Mouse (Mus musculus) ZHBTc4 (cell line): ENCODE data around the gene Hrk.
A peak's percentile ranks its signal among the peaks of the same experiment; 100 is the strongest.

Source experiments
- DNase-seq: peaks from one replicate; pipeline ENCODE4 v3.0.0-alpha.2; 2011; ENCODE audit warnings: low read depth, low spot score

Hrk gene

DNA sequence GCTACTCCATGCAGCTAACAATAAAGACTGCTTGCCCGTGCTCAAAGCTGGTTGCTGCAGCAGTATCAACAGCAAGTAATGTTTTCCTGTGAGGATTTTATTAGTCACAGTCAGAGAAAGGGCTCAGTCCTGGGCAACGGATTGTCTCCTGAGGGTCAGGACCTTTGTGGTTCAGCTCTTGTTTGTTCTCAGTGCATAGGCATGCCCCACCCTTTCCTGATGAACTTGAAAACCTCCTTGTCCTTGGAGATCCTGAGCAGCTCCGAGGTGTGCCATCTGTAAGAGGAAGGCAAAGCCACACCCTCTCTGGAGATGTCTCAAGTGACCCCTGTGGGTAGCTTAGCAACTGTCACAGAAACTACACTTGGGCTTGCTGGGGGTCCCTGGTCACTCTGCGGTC lies 3.8 kb upstream of the Hrk start:
- peak; percentile 66 for DNase-seq

DNA sequence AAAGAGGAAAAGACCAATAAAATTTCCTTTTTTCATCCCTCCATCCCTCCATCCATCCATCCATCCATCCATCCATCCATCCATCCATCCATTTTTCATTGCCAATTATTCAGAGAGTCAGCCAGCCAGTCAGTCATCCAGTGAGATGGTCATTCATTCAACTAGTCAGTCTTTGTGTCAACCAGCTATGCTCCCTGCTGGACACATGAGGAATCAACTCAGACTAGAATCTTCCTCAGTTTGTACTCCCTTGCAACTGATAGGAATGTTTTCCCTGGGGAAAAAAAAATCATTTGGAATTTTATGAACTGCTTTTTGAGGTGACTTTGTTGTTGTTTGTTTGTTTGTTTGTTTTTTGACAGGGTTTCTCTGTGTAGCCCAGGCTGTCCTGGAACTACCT lies 1.0 kb downstream of the Hrk start:
- peak; percentile 41 for DNase-seq

DNA sequence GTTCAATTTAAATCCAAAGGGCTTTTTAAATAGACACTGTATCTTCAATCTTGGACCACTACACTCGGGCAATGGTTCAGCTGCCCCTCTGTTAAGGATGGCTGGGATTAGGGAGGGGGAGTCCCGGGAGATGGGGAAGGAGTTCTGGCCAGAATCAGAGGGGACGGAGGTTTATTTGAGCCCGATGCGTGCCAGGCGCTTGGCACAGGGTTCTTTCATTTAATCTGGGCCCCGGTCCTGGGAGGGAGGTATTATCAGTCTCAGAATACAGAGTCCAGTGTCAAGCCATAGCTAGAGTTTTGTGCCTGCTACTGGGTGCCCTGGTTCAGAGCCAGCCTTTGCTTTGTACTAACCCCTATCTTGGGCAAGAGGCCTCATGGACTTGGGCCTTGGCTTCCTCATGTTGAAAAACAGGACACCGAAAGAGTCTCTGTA lies 3.1 kb downstream of the Hrk start:
- DNase-seq, result no peak

DNA sequence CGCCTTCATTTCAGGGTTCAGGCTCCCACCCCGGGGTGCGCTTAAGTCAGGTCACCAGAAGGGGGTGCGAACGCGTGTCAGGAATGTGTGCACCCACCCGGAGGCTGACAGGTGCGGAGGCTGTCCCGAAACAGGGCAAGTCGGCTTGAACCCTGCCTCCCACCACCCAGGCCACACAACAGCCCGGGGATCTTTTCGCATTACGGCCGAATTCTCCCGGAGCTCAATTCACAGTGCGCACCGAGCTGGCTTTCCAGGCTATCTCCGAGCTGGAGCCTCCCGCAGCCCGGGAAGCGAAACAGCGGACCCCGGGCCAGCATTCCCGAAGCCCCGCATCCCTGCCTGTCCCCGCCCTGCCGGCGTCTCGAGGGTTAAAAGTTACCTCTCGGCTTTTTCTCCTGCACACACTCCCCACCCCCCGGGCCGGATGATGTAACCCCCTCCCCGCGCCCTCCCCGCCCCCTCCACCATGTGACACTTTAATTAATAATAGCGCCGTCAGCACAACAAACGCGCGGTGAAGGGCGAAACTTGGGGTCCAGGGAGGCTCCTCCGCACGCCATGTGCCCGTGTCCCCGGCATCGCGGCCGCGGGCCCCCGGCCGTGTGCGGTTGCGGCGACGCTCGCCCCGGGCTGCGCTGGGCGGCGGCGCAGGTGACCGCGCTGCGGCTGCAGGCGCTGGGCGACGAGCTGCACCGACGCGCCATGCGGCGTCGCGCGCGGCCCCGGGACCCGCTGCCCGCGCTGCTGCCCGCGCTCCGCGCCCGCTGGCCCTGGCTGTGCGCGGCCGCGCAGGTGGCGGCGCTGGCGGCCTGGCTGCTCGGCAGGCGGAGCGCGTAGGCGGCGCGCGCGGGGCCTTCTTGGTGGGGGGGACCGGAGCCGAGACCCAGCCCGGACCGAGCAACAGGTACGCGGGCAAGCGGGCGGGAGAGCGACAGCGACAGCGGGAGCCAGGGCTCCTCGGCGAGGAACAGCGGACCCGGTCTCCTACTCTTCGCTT lies 5.1 kb downstream of the Hrk start:
- DNase-seq, result peak; percentile 53

DNA sequence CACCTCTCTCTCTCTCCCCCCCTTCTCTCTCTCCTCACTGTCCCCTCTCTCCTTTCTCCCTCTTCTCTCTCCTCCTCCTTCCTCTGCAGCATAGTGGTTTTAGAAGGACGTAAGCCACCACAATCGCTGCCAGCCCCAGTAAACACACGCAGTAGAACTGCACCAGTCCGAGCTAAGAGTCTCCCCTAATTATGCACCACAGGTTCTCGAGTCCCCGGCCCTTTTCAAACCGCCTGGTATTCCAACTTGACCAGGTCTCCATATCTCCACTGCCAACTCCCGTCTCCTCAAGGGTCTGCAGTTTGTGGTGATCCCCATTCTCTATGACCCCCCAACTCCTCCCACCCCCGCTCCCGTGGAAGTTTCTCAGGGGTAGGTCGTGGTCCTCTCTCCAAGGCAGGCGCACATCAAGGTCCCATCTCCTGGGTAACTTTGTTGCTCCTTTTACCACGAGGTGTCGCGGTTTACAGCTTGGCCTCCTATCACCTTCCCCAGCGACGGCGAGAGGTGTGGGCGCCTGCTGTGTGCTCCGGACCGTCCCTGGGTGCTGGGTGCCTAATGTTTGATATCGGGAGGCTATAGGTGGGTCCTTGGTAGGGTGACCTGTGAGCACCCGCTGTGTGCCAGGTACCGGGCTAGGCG lies 6.6 kb downstream of the Hrk start:
- peak; percentile 72 for DNase-seq

DNA sequence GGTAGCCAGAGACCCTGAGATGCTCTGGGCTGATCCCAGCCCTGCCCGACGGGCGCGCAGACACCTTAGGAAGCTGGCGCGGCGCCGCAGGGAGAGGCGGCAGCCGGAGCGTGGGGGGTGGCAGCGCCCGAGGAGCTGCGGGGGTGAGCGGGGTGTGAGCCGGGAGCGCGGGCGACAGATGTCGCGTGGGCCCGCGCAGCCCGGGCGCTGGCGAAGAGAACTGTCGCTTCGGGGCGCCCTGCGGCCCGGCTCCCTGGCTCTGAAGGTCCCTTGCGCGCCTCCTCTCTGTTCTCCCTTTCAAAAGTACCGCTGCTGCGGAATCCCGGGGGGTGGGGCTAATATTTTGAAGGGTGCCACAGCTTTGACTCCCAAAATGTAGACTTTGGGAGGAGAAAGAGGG lies 7.2 kb downstream of the Hrk start:
- DNase-seq, result peak; percentile 34

DNA sequence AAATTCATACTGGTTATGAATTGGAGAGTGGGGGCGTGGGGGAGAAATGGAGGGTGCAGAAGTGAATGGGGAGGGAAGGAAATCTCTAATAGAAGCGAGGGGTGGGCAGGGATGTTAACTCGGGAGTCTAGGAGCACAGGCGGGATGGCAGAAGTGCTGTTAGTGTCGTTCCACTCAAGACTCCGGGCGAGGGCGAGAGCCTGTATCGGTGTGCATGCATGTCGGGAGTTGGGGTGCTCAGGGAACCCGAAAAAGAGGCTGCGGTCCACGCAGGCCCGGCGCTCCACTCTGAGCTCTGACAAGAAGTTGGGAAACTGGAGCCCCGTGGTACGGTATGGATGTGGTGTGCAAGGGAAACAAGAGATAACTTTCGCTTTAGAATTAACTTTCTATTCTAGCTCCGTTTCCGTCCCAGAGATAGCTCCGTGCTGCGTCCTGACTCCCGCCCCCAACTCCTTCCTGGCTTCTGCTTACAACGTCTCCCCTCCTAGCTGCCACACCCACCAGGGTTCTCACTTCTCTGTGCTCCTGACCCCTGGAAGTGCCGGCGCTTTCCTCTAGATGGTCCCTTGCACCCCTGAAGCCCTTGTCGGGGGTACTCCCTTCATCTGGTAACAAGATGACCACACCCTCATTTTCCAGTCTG lies 7.8 kb downstream of the Hrk start:
- peak; percentile 51 for DNase-seq

DNA sequence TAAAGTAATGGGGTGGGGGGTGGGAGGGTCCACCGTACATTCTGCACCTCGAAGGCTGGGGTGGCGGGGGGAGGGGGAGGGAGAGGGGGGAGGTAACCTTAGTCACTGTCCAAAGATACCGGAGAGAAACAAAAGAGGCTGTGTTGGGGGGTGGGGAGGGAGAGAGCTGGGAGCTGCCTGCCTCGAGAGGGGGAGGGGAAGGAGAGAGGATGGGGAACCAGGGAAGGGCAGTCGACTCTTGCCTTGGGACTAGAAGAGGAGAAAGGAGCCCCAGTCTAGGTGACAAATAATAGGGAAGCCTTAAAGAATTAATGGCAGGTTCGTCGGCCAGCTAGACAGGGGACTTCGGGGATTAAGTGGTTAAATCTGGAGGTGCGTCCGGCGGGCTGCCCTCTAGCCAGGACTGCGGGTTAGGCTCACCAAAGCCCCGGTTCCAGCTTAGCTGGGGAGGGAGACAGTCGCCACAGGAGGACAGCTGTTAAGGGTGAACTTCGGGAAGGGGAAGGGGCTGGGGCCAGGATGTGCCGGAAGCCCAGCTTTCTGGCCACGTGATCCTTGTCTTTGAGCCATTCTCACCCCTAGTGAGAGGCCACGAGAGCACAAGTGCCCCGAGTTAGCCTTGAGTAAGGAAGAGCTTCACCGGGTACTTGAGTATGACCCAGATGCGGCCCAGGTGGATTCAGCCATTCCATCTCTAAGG lies 10.0 kb downstream of the Hrk start:
- DNase-seq, result peak; percentile 41

DNA sequence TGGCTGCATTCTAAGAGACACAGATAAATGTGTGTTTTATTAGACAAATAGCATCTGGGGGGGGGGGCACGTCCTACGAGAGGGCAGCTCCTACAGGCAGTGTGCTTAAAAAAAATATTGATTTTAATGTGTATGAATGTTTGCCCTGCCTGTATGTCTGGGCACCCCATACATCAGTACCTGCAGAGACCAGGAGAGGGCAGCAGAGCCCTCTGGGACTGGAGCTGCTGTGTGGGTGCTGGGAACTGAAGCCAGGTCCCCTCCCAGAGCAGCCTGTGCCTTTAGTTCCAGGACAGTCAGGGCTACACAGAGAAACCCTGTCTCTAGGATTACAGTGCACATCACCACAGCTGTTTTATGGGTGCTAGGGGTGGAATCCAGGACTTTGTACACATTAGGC lies 10.7 kb downstream of the Hrk start:
- DNase-seq, result peak; percentile 62

DNA sequence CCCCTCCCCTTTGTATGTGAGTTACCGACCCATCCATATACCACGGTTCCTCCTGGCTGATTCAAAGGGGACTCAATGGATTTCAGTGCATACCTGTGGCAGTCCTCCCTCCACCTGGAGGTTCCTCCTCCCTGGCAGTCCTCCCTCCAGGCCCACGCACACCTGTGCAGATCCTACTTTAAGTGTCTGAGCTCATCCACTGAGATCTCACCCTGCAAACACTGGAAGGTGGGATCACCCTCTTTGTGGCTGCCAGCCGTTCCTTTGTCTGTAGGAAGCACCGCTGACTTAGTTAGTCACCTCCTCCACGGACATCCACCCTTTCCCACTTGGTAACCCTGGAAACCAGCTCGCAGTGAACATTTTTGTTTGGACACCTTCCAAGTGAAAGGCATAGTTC lies 13.2 kb downstream of the Hrk start:
- DNase-seq, result no peak

DNA sequence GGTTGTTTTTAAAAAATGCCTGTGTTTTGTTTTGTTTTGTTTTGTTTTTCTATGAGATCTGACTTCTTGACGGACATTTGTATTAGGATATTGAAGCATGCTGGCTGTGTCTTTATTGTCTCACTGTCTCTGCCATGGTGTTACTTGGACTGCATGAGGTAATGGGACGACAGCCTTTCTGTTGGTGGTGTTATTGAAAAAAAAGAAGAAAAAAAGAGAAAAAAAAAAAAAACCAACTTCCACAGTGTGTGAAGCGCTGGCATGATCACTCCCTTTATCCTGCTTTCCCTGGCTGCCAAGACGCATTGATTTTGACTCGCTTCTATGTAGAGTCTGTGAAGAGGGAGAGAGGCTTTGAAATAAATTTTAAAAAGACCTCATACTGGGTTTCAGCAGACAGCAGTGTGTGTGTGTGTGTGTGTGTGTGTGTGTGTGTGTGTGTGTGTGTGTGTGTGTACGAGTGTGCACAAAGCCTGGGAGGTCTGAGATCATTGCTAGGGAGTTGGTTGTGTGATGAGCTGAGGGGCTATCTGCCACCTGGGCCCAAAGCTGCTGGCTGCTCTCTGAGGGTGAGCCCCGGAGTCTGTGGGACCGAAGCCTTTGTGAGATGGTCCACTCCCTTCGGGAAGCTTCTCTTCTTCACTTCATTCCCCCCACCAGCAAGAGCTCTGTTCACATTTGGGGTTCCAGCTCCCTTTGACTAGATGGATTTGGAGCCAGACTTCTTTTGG lies 22.6 kb downstream of the Hrk start:
- DNase-seq, result no peak

DNA sequence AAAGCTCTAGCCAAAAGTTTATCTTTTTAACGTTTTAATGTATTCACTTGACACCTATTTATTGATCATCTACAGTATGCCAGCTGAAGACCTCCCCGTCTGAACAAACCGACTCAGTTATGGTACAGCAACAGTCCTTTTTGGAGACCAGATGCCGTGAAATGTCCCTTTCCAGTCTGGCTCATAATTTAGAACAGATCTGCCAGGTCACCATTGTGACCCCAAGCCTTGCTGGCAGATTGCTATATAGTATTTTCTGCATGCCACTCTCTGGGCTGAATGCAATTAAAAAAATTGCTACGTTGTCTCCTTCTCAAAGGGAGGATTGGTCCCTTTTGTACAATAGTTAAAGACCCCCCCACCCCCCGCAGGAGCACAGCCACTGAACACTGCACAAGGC lies 23.9 kb downstream of the Hrk start:
- DNase-seq, result no peak

DNA sequence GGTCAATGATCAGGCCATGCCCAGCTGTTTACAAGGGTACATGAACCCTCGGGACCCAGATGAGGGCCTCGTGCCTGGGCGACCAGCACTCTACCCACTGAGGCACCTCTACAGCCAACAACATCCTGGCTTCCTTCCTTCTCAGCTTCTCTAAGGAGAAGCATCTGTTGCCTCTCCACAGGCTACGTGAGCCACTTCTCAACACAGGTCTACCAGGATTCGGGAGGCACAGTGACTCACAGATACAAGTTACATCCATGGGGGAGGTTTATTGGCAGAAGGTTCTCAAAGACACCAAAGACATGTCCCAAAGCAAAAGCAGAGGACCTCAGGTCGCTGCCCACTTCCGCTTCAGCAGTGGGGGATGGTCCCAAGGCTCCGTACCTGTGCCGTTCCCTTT lies 26.0 kb downstream of the Hrk start:
- no peak for DNase-seq

DNA sequence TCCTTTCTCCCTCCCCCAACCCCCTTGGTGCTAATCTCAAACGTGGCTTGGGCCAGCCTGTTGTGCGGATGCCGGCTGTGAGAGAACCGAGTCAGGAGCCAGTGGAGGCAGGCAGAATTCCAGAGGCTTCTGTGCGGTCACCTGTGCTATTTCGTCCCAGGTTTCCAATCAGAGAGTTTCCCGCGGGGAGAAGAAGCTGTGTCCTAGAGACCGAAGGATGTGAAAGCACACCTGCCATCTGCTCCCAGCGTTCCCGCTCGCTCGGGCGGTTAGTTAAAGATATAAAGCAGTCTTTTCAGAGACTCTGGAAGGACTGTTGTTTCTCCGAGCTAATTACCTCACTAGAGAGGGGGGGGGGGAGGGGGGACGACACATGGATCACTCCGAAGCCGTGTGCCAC lies 27.8 kb downstream of the Hrk start:
- DNase-seq, result no peak

DNA sequence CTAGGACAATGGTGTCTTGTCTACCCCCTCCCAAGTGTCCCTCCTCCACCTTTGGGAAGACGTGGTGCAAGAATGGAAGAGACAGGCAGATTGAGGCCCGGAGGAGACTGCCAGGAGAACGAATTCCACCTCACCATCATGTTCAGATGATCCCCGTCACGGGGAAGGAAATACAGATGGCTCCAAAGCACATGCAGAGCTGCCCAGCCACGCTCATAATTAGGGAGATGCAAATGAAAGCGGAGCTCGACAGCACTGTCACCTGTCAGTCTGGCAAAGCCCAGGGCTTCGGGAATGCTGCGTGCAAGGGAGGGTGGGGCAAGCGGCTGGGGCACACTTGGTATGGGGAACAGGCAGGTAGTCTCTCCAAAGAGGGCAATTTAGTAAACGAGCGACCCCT lies 33.0 kb downstream of the Hrk start:
- no peak for DNase-seq

DNA sequence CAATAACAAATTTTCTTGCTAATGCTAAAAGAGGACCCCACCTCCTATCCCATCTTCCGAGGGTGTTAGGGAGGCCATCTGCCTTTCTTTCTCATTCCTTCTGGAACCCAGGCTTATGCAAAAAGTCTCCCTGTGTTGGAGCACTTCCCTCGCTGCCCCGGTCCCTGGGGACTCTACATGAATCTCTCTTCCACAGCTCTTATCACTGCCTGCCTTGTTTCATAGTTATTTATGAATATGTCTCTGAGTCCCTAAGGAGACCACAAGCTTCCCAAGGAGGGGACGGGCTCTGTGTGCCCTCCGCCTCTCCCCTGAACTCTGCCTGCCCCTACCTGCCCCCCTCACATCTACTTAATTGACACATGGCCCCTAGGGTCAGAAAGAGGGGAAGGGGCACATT lies 35.2 kb downstream of the Hrk start:
- DNase-seq, result no peak

DNA sequence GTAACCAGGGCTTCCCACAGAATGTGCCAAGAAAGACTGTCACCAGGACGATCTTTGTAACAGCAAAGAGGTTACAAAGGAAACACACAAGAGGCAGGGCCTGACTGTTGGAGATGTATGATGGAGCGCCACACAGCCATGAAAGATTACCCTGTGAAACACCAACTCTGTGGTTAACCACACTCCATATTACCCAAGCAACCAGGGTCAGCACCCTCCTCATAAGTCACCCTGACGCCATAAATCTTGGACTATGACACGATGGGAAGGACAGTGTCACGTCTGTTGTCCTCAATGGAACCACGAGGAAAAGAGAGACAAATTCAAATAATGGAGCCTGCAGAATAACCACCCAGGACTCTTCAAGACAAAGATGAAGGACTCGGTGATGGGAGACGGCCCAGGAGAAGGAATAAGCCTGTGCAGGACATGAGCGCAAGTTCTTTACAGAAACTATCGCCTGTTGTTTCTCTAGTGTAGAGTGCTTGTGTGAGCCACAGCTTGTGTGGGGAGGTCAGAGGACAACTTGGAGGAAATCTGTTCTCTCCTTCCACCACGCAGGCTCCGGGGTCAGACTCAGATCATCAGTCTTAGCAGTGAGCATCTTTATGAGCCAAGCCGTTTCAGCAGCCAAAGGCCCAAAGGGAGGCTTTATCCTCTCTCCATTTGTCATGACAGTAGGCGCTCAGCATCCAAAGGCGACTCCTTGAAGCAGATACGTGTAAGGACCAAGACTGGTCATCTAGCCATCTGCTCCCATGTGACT lies 40.4 kb downstream of the Hrk start:
- DNase-seq, result no peak

DNA sequence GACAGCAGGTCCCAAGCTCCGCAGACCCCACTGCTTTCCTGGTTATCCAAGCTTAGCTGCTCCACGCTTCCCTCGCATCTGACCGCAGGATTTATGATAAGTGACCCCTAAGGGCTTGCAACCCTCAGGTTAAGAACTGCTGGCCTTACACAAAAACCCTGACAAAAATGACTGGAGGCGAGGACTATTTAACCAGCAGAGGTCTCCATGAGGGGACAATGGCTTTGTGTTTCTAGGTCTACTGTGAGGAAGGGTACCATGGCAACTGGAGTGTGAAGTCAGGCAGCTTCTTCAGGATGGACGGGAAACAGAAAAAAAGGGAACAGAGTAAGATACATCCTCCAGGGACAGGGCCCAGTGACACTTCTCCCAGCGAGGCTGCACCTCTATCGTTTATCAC lies 41.4 kb downstream of the Hrk start:
- no peak for DNase-seq

DNA sequence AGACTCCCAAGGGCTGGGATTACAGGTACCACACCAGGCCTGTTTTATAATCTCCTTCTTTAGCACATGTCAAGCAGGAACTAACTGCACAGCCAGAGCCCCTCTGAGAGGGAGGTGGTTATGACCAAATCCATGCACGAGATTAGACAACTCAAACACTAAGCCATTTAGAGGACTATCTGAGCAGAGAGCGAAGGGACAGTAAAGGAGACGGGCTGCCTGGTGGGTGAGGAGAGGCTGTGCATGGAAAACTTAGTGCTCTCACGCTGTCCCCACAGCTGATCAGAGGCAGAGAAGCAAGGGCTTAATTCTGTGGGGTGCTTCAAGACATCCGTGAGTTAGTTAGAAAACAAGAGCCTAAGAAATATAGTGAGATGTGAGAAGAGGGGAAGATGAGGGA lies 49.6 kb downstream of the Hrk start:
- DNase-seq, result no peak

DNA sequence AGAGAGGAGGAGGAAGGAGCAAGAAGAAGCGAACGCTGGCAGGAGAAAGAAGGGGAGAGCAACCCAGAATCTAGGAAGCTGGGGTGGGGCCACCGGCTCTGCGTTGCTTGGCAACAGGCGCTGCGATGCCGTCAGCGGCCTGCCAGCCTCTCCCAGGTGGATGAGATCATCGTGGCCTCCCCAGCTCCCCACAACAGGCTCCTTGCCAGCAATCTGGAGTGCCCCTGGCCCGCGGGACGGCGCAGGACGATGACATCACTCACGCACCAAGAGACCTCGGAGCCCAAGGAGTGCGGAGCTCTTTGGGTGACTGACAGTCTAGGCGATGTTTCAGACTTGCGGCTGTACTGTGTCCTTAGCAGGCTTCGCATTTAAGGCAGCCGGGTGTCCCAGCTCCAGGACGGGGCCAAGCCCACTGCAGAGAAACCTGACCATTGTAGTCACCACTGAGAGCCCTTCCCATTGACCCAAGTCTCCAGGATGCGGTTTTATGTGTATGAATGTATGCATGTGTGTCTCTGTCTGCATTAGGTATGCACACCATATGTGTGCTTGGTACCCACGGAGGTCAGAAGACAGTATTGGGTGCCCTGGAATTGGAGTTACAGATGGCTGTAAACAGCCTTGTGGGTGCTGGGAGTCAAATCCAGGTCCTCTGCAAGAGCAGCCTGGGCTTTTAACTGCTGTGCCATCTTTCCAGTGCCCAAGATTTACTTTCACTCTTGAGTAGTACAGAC lies 50.1 kb downstream of the Hrk start:
- DNase-seq, result peak; percentile 55
